Comparison of ENCODE assay signal across 13 mouse cellular contexts in the genomic region with DNA sequence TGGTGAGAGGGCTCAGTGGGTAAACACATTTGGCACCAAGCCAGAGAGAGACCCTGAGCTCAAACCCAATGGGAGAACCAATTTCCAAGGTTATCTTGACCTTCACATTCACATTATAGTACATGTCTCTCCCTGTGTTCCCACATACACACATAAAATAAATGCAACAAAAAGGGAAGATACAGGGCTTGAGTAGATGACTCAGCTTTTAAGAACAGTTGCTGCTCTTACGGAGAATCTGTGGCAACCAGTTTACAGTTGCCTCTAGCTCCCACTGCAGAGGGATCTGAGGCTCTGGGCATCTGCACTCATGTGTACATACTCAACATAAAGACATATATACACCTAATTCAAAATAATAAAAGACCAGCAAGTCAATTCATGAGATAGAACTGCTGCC.
"Had no signal": no experiment of that assay in that cellular context is flagged by ENCODE, and none has a peak within 500 bp of the region (broad histone marks: within the 10 kb centered on the region; RNA-seq: fewer than 3 reads in every experiment).

No protein-coding gene starts in this region.

- ATAC-seq: liver, embryonic 12.5 days; midbrain, embryonic 13.5 days; midbrain, embryonic 16.5 days had no signal

- DNase-seq: kidney, adult 9 months; kidney, postnatal 14 days; kidney, postnatal 4 days; lung, adult 18-20 months; lung, postnatal 10 days; lung, postnatal 36 days; retina, postnatal 1 day; right cerebral cortex, postnatal 25 days; spleen, adult 18-20 months; thymus, postnatal 25 days had no signal
